Mouse (Mus musculus) naive thymus-derived CD4-positive, alpha-beta T cell, adult 5 months (primary cell): Measurements from ENCODE around the gene Prima1. TPM values are rescaled to one million over a fixed set of nuclear protein-coding genes. Genes with fewer than 3 reads are reported as not detected.

Experiments used
- polyA plus RNA-seq: library from polyadenylated mRNA; unstranded; fragments of 100-300 nt; shearing (Covaris generic); gene quantifications from one replicate; pipeline ENCODE4 v1.2.1, GENCODE M21; 2017

Prima1 gene
- not detected for polyA plus RNA-seq

DNA sequence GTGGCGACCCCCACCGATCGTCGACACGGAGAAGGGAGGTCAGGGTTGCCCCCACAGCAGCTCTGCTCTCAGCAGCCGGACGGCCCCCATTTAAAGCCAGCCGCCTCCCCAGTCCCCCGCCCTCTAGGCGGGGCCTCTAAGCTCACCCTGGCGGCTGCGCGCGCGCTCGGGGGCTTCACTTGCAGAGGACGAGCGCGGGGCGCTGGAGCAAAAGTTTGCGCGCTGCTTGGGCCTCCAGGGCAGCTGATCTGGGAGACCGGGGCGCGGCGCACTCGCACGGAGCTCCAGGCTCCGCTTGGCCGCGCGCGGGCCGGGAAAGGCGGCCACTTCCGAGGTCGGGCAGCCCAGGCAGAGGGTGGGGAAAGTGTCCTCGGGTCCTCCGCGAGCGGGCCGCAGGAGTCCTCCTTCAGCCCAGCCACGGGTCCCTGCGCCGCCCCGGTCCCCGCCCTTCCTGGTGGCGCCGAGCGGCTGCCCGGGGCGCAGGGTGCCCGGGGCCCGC is at the start of gene Prima1:
Gene Prima1, minus strand, starts transcription at position 68 of the 499 bp plus-strand sequence.

Other genes with a start within 250 kb of the Prima1 start
- not detected for gene Fam181a, start 68.8 kb upstream of the Prima1 start, polyA plus RNA-seq
- not detected for gene Asb2, start 113.9 kb upstream of the Prima1 start, polyA plus RNA-seq
- gene Otub2, start 146.5 kb upstream of the Prima1 start, polyA plus RNA-seq: 1.3 TPM
- 0.95 TPM for gene 9330161L09Rik, start 165.7 kb upstream of the Prima1 start, polyA plus RNA-seq
- 182 TPM for gene Ddx24, start 183.7 kb upstream of the Prima1 start, polyA plus RNA-seq
- 215 TPM for gene Ifi27, start 192.1 kb upstream of the Prima1 start, polyA plus RNA-seq
- 200 TPM for gene Ifi27l2a, start 201.5 kb upstream of the Prima1 start, polyA plus RNA-seq
- not detected for gene Ifi27l2b, start 215.1 kb upstream of the Prima1 start, polyA plus RNA-seq